Mouse (Mus musculus) cerebellum, adult 9-11 months (tissue): Measurements from ENCODE around the gene Tspan33.
"Not testable (repeated sequence)": the region's sequence is repeated elsewhere in the genome, so short reads cannot be mapped to it uniquely, and the experiment has no call there.

Experiments
- DNase-seq: peaks from one replicate; pipeline ENCODE4 v3.0.0; 2022

The Tspan33 gene

DNA sequence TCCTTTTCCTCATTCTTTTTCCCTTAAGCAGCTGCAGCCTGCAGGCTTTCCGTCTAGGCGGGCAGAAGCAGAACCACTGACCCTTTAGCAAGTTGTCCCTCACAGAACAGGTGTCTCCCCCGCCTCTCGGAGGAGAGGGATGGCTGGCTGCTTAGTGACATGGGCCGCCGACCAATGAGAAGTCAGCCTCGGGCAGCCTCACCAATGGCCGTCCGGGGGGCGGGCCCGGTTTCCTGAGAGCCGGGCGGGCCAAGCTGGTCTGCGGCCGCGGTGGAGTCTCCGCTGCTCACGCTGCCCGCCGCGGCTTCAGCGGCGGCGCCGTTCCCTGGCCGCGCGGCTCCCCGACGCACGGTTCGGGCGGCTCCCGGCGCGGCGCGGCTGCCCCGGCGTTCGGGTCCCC, at the start of gene Tspan33:
Tspan33 (plus strand) TSS at position 270 of the 400 bp plus-strand sequence.
- peak; percentile 93 for DNase-seq

- DNase-seq = peak; percentile 73
These were observed 44.4 kb upstream of the Tspan33 start for GRCm38 (mm10) chr6:29649494-29650169.

GRCm38 (mm10) chr6:29650170-29650549, 43.9 kb upstream of the Tspan33 start:
- DNase-seq = no peak

DNA sequence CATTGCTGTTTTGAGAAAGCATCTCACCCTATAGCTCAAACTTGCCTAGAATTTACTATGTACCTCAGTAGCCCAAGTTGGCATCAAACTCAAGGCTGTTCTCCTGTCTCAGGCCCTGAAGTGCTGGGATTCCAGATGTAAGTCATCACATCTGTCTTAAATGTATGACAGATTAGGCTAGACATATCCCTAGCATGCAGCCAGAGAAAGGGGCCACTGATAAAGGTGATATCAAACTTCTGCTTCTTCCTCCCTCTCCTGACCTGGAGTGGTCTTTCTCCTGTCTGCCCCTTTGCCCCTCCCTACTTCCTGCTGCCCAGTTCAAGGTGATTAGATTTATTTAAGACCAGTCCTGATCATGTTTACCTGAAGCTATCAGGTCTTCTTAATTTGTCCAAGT, 40.8 kb upstream of the Tspan33 start:
- DNase-seq = no peak

DNA sequence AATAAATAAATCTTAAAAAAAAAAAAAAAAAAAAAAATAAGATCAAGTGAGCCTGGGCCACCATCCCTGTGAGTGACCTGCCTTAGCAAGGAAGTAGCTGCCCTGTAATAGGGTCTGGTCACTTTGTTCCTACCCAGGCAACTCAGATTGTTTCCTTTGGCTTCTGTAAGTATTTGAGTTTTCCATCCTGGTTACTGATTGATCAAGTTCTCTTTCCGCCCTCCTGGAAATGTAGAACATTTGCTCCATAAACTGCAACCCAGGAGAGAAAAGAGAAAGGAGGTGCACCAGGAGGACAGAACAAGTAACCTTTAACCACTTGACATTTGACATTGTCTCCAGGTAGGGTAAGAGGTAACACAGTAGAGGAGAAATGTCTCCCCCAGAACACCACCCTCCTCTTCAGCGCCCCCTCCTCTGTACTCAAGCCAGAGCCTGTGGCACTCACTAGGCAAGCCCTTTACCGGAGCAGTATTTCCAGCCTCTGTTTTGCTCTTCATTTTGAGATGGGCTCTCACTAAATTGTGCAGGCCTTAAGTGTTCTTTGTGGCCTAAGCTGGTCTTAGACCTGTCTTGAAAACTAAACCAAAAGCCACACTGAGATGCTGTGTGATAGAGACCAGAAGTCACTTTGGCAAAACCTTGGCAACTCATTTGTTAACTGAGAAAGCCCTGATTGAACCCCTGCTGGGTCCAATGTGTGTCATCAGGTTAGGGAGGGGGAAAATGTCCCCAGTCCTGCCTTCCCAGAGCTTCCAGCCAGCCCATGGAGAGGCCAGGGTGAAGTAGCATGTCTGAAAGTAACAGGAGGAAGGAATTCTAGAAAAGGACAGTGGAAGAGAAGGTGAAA, 35.2 kb upstream of the Tspan33 start:
- no peak for DNase-seq

GRCm38 (mm10) chr6:29659964-29660363, 34.1 kb upstream of the Tspan33 start:
- DNase-seq = no peak

DNA sequence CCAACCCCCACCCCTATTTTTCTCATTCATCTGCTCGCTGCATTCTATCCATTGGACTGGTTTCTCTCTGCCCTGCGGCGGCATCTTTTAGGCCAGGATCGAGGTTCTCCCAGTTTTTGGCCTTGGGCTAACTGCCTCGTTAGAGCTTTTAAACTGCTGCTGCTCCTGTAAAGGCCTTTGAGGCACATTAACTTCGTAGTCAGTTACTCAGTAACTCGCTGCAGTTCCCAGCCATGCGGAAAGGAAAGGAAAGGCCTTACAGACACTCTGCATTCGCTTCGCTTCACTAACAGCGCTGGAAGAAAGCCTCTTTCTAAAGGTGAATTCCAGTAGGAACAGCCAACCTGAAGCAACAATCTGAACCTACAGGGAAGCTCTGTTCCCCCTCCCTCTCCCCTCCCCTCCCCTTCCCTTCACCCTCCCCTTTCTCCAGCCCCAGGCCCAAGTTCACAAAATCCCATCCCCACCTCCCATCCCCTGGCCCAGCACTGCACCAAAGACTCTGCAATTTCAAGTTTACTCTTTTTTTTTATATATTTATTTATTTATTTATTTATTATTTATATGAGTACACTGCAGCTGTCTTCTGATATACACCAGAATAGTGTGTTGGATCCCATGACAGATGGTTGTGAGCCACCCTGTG, 33.2 kb upstream of the Tspan33 start:
- no peak for DNase-seq

DNA sequence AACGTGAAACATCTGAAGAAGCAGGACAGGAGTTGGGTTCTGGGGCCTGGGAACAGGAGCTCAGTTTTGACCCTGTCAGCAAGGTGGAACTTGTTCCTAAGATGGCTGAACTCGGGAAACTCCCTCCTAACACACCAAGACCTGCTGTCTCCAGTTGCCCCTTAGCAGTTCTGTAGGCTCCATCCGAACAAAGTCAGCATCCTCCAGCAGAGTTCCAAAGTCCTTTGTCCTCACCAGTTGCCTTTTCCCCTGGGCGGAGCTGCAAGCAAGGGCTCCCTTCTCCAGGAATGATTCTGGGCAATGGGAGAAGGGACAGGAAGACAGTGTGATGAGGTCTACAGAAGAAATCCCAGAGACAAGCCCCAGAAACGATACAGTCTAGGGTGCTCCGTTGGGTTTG, 26.8 kb upstream of the Tspan33 start:
- DNase-seq = no peak

DNA sequence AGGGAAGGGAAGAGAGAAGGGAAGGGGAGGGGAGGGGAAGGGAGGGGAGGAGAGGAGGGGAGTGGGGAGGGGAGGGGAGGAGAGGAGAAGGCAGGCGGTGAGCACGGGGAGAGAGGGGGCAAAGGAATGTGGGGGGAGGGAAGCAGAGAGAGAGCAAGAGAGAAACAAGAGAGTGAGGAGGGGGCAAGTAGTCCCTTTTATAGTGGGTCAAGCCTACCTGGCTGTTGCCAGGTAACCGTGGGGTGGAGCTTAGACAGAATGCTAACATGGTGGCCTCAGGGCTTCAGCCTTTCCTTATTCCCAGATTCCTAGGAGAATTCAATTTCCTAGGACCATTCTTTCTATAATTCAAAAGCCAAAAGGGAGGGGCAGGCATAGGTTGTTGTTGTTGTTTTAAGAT, 22.3 kb upstream of the Tspan33 start:
- DNase-seq = no peak

- DNase-seq = no peak
These were observed 21.2 kb upstream of the Tspan33 start for GRCm38 (mm10) chr6:29672563-29673411.

DNA sequence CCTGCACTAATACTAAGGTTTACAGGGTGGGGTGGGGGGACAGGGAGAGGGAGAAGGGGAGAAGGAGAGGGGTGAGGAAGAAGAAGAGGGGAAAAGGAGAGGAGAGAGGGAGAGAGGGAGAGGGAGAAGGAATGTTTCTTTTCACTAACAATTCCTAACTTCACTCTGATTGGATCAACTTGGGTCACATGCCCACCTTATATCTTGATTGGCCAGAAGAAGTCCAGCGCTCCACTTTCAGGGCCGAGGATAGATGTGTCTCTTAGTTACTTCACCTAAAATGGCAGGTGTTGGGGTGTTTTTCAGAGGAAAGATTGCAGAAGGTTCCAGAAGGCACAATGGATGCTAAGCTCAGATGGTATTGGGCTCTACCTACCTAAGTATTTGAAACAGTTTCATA, 20.3 kb upstream of the Tspan33 start:
- DNase-seq = no peak

DNA sequence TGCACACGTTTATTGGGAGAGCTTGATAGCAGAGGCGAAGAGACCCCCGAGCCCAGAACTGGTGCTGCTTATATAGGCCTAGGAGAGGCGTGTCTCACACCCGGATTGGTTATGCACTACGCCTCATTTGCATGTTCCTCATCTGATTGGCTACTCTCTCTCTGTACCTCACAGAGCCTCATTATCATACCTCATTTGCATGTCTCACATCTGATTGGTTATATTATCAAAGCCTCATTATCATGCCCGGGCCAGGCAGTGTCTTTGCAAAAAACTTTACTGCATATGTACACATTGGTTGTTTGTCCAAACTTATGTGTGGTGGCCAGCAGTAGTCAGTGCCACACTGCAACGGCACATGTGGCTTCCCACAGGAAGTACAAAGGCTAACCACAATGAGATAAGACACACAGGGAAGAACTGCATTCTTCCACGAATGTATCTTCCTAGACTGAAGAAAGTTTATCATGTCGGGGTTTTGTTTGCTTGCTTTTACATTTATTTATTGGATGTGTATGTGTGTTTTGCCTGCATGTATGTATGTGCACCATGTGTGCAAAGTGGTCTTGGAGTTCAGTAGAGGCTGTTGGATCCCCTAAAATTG, 14.0 kb upstream of the Tspan33 start:
- not testable (repeated sequence) for DNase-seq

- DNase-seq = no peak
These were observed 12.2 kb upstream of the Tspan33 start for GRCm38 (mm10) chr6:29681853-29682252.

DNA sequence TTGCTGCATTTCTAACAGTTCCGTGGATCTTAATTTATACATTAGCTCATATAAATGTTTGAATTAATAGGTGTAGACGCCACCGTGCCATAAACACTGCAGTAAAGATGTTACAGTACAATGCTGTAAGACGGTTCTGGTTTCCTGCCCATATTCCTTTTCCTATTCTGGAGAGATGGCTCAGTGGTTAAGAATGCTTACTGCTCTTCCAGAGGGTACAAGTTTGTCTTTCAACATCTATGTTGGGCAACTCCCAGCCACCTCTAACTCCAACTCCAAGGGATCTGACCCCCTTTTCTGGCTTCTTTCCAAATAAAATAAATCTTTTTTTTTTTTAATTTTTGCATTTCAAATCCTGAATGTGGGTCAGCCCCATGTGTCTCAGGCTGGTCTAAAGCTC, 9.3 kb upstream of the Tspan33 start:
- no peak for DNase-seq

DNA sequence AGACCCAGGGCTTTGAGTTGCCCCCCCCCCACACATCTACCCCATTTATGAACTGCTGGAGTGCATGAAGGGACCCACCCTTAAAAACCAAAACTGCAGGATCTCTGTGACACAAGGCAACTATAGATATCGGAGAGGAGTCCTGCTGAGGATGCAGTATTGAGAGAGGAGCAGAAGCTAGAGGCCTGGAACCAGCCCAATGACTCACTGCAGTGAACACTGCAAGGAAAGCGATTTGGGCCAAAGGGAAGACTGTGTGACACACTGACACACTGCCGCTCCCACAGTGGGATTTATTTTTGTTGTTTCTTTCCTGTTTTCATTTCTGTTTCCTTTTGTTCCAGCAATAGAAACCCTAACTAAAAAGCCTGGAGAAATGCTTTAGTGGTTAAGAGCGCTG, 8.1 kb upstream of the Tspan33 start:
- DNase-seq = no peak

- no peak for DNase-seq
These were observed 4.6 kb upstream of the Tspan33 start for GRCm38 (mm10) chr6:29689458-29689857.

DNA sequence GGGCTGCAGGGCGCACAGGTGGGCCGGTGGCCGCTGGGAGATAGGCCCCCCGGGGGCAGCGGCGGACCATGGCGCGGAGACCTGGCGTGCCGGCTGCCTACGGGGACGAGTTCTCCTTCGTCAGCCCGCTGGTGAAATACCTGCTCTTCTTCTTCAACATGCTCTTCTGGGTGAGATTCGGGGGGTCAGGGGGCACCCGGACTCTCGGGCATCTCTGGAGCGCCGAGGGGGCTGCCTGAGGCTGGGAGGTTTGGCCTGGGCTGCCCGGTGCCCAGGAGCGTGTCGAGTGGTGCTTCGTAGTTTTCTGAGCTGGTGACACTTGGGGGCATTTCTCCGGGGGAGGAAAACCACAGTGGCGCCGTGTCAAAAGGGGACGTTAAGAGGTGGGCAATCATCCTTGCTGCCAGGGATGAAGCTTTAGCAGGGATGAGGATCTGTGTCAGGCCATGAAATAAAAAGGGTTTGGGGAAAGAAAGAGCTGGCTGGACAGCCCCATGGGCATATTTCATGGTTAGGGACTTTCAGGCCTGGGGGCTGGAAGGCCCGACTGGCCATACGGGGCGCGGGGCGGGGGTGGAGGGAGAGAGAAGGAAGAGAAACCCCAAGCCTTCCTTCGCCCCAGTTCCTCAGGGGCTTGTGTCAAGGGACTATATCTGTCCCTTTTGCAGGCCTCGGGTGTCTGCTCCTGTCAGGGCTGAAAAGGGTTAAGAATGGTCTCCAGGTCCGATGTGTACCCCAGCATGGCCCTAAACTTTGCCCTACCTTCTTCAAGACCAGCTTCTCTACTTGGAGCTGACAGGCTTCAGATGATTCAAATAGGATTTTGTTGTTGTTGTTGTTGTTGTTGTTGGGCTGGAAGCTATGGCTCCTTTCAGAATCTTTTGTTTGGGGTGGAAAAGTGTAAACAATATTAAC, 610 bp downstream of the Tspan33 start:
- no peak for DNase-seq

GRCm38 (mm10) chr6:29695290-29695674, 1.3 kb downstream of the Tspan33 start:
- no peak for DNase-seq

DNA sequence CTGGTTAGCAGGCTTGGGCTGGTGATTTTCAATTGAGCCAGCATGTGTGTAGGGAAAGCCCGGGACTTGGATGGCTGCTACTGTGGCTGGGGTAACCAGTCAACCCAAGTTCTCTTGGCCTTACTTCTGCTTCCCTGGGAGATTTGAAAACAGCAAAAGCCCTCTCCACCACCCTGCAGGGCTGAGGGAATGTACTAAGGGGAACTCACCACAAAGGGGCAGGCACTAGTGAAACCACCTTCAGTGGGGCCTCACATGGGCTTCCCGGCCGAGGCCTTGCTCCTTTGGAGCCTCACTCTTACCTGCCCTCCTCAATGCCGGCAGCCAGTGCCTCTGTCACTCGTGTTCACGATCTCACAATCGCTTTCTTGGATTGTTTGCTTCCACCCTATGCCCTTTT, 2.0 kb downstream of the Tspan33 start:
- no peak for DNase-seq

DNA sequence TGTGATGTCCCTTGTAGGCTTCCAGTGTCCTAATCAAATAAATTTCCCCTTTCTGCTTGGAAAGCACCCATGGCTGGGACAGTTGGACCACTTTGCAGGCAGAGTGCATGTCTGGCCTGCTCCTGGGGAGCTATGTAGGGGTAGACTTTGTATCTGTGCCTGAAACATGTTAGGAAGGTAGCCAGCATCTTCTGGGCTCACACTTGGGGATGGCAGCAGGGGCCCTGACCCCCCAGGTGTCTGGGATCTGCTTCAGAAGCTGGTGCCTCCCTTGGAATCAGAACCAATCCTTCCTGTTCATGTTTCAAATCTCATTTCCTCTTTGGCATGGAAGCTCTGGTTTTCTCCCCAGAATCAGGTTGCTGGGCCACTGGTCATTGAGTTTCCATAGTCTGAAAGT, 3.1 kb downstream of the Tspan33 start:
- no peak for DNase-seq

GRCm38 (mm10) chr6:29697548-29697947, 3.5 kb downstream of the Tspan33 start:
- no peak for DNase-seq
